Mouse (Mus musculus) liver, postnatal 0 days (tissue): Measurements from ENCODE around the gene Zfp318.

Source experiments
- CTCF ChIP-seq: sonication (generic); IDR thresholded peaks from 2 replicates; pipeline ENCODE4 v1.5.1; 2016; ENCODE audit warnings: antibody characterized with exemption, low read depth
- EP300 ChIP-seq: IDR thresholded peaks from 2 replicates; pipeline ENCODE4 v1.6.1; 2016; ENCODE audit warnings: antibody characterized with exemption, low read depth, mild to moderate bottlenecking

GRCm38 (mm10) chr17:46438298-46438873, 54.9 kb downstream of the Zfp318 start, which contains the start of gene Slc22a7:
- TF ChIP-seq CTCF (no peak), EP300 (no peak)
